Mouse (Mus musculus): ENCODE data around the gene Gm3543. TPM values are rescaled to one million over a fixed set of nuclear protein-coding genes. Genes with fewer than 3 reads are reported as not detected.
"Not testable (repeated sequence)": the region's sequence is repeated elsewhere in the genome, so short reads cannot be mapped to it uniquely, and the experiment has no call there.

The Gm3543 gene
- polyA plus RNA-seq (2015; fragmentation: Nextera tagmentation; extraction: Ambion mirVana) = not detected in 2 replicates

- not testable (repeated sequence) for H3K9me3 ChIP-seq; H3K27me3 ChIP-seq (replicated peaks); H3K27ac ChIP-seq; H3K4me3 ChIP-seq; H3K4me2 ChIP-seq; H3K9ac ChIP-seq; H3K36me3 ChIP-seq (replicated peaks); ATAC-seq (replicated peaks); H3K4me1 ChIP-seq
- 65% methylated on average over 1 of the region's 1 CpGs for WGBS
These were observed at the start of gene Gm3543 for GRCm38 (mm10) chr14:41983225-41983624. Gene Gm3543 (minus strand): TSS chr14:41983325.

- not testable (repeated sequence) for H3K9me3 ChIP-seq; ATAC-seq (replicated peaks); H3K4me2 ChIP-seq; H3K36me3 ChIP-seq (replicated peaks); H3K9ac ChIP-seq; H3K27ac ChIP-seq; H3K4me1 ChIP-seq; H3K27me3 ChIP-seq (replicated peaks); H3K4me3 ChIP-seq
- WGBS = 61% methylated on average over 3 of the region's 3 CpGs
These were observed 14.5 kb downstream of the Gm3543 start for GRCm38 (mm10) chr14:41968596-41968995.

GRCm38 (mm10) chr14:41967827-41968226, 15.3 kb downstream of the Gm3543 start, which contains the start of gene Gm6401:
Gene Gm6401 (minus strand): TSS chr14:41967927.
- H3K4me2 ChIP-seq; H3K36me3 ChIP-seq (replicated peaks); ATAC-seq (replicated peaks); H3K4me1 ChIP-seq; H3K4me3 ChIP-seq; H3K9ac ChIP-seq; H3K27ac ChIP-seq; H3K27me3 ChIP-seq (replicated peaks); H3K9me3 ChIP-seq: not testable (repeated sequence)
- 90% methylated on average over 1 of the region's 1 CpGs for WGBS

GRCm38 (mm10) chr14:41964095-41964494, 19.0 kb downstream of the Gm3543 start:
- H3K36me3 ChIP-seq (replicated peaks); ATAC-seq (replicated peaks); H3K4me3 ChIP-seq; H3K9me3 ChIP-seq; H3K27ac ChIP-seq; H3K4me2 ChIP-seq; H3K9ac ChIP-seq; H3K4me1 ChIP-seq; H3K27me3 ChIP-seq (replicated peaks): not testable (repeated sequence)
- WGBS = 73% methylated on average over 4 of the region's 4 CpGs

- not testable (repeated sequence) for H3K27ac ChIP-seq; H3K9ac ChIP-seq; H3K9me3 ChIP-seq; H3K4me2 ChIP-seq; H3K36me3 ChIP-seq (replicated peaks); H3K4me3 ChIP-seq; ATAC-seq (replicated peaks); H3K4me1 ChIP-seq; H3K27me3 ChIP-seq (replicated peaks)
- WGBS = 77% methylated on average over 2 of the region's 2 CpGs
These were observed 39.4 kb downstream of the Gm3543 start, which contains the start of gene 1700024B05Rik for GRCm38 (mm10) chr14:41943695-41944094. Gene 1700024B05Rik (plus strand): TSS chr14:41943995.

Other genes with a start within 250 kb of the Gm3543 start
- gene Gm7929, start 232.7 kb downstream of the Gm3543 start, polyA plus RNA-seq (2015; fragmentation: Nextera tagmentation; extraction: Ambion mirVana) = not detected in 2 replicates
- not detected in 2 replicates for gene Gm47189, start 210.9 kb downstream of the Gm3543 start, polyA plus RNA-seq (2015; fragmentation: Nextera tagmentation; extraction: Ambion mirVana)
- gene Gm7980, start 76.0 kb downstream of the Gm3543 start, polyA plus RNA-seq (2015; fragmentation: Nextera tagmentation; extraction: Ambion mirVana) = not detected in 2 replicates
- not detected in 2 replicates for gene 1700049E17Rik1, start 58.4 kb downstream of the Gm3543 start, polyA plus RNA-seq (2015; fragmentation: Nextera tagmentation; extraction: Ambion mirVana)
- gene 1700024B05Rik, start 39.3 kb downstream of the Gm3543 start, polyA plus RNA-seq (2015; fragmentation: Nextera tagmentation; extraction: Ambion mirVana) = not detected in 2 replicates
- not detected in 2 replicates for gene Gm6401, start 15.4 kb downstream of the Gm3543 start, polyA plus RNA-seq (2015; fragmentation: Nextera tagmentation; extraction: Ambion mirVana)
- not detected in 2 replicates for gene Gm7951, start 134.0 kb upstream of the Gm3543 start, polyA plus RNA-seq (2015; fragmentation: Nextera tagmentation; extraction: Ambion mirVana)
- gene Gm17027, start 179.3 kb upstream of the Gm3543 start, polyA plus RNA-seq (2015; fragmentation: Nextera tagmentation; extraction: Ambion mirVana) = not detected in 2 replicates
- not detected in 2 replicates for gene Gm3573, start 207.5 kb upstream of the Gm3543 start, polyA plus RNA-seq (2015; fragmentation: Nextera tagmentation; extraction: Ambion mirVana)